Mouse (Mus musculus) hindbrain, embryonic 12.5 days (tissue): ENCODE data around the gene St8sia1. TPM values are rescaled to one million over a fixed set of nuclear protein-coding genes. Genes with fewer than 3 reads are reported as not detected.

ENCODE experiments used
- ATAC-seq: fragments of 200-750 bp; cut with Nextera tagmentation; 2 replicates; pipeline ENCODE4 v1.8.0; 2017; ENCODE audit warnings: moderate TSS enrichment; ENCODE audit not compliant: low FRiP score
- H3K27ac ChIP-seq: fragments of 300-500 bp; sonication (generic); 2 replicates; pipeline ENCODE4 v1.5.1; 2016; ENCODE audit warnings: mild to moderate bottlenecking
- H3K27me3 ChIP-seq: fragments of 300-500 bp; sonication (generic); 2 replicates; pipeline ENCODE4 v1.6.1; 2016; ENCODE audit warnings: mild to moderate bottlenecking
- H3K36me3 ChIP-seq: fragments of 300-500 bp; sonication (generic); 2 replicates; pipeline ENCODE4 v1.6.1; 2016; ENCODE audit warnings: mild to moderate bottlenecking
- H3K4me1 ChIP-seq: fragments of 300-500 bp; sonication (generic); 2 replicates; pipeline ENCODE4 v1.6.1; 2016
- H3K4me2 ChIP-seq: fragments of 300-500 bp; sonication (generic); replicated peaks from 2 replicates; pipeline ENCODE4 v1.6.1; 2016; ENCODE audit warnings: mild to moderate bottlenecking
- H3K4me3 ChIP-seq: fragments of 300-500 bp; sonication (generic); 2 replicates; pipeline ENCODE4 v1.5.1; 2016; ENCODE audit warnings: mild to moderate bottlenecking
- H3K9ac ChIP-seq: fragments of 300-500 bp; sonication (generic); 2 replicates; pipeline ENCODE4 v1.6.1; 2016; ENCODE audit warnings: mild to moderate bottlenecking, moderate library complexity
- H3K9me3 ChIP-seq: fragments of 300-500 bp; sonication (generic); replicated peaks from 2 replicates; pipeline ENCODE4 v1.6.1; 2016; ENCODE audit warnings: mild to moderate bottlenecking
- WGBS: fragments of 180-500 bp; shearing (Covaris S2); methylation state at CpG from one replicate; pipeline ENCODE4 v1.1.7; 2016; 5-methylcytosine and 5-hydroxymethylcytosine counted together
- polyA plus RNA-seq: library from polyadenylated mRNA; unstranded; fragments of >200 nt; fragmentation: Nextera tagmentation; extraction: Ambion mirVana; gene quantifications from 2 replicates; pipeline ENCODE4 v1.2.1, GENCODE M21; 2016

St8sia1 gene
- polyA plus RNA-seq, 1 experiment from 2014 or later = 9.1 TPM

- H3K9ac ChIP-seq = no peak overlapping the region
- H3K36me3 ChIP-seq = peaks cover 9% of the 10 kb centered on the region; the same call in 1 of the 2 replicates
- H3K27ac ChIP-seq = no peak overlapping the region
- WGBS = 82% methylated on average over 10 of the region's 10 CpGs
- no peak overlapping the region for H3K4me2 ChIP-seq
- no peak overlapping the region for H3K4me3 ChIP-seq
- no peaks in the 10 kb centered on the region for H3K27me3 ChIP-seq
- ATAC-seq = no peak
- 0 out of 2 replicates have a peak, but pooled peaks cover 2% of the 10 kb centered on the region for H3K4me1 ChIP-seq
- no peaks in the 10 kb centered on the region for H3K9me3 ChIP-seq
Measured at GRCm38 (mm10) chr6:142914676-142915075, 49.6 kb downstream of the St8sia1 start.

DNA sequence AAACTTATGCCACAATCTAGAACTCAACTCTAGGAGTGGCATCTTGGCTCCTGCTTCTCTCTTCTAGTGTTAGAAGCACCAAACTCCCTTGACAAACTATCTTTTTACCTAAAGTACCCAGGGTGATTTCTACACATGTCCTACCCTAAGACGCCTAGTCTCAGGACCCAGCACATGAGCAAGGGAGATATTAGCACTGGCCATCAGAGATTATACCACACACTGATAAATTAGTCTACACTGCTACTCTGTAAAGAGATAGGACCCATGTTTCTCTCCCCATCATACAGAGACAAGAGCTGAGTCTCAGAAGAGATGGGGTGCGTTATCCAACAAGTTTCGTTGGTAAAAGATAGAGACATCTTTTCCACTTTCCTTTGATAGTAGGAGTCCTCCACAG, 53.0 kb downstream of the St8sia1 start:
- Histone ChIP-seq H3K4me1 (no peaks in the 10 kb centered on the region), H3K4me2 (no peak overlapping the region), H3K9ac (no peak overlapping the region), H3K4me3 (no peak overlapping the region), H3K9me3 (no peaks in the 10 kb centered on the region), H3K36me3 (peaks cover 9% of the 10 kb centered on the region; the same call in 1 of the 2 replicates), H3K27me3 (no peaks in the 10 kb centered on the region), H3K27ac (no peak overlapping the region)
- no peak for ATAC-seq
- 93% methylated on average over 3 of the region's 3 CpGs for WGBS

DNA sequence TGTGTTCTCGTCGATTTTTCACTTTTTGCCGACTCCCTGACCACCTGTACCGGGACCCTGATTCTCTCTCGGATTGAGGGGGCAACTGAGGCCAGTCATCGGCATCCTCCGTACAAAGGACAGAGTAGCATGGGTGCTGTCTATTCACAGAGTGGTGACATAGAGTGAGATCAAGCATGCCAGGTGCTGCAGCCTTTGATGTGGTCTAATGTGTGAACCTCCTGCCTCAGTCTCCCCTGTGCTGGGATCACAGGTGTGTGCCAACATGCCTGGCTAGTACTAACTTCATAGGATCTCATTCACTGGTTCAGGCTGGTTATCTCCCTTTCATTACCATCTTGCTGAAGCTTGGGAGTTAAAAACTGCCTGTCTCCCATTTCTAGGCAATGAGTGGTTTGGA, 53.5 kb downstream of the St8sia1 start:
- Histone ChIP-seq H3K4me2 (no peak overlapping the region), H3K9me3 (no peaks in the 10 kb centered on the region), H3K36me3 (peaks cover 9% of the 10 kb centered on the region; the same call in 1 of the 2 replicates), H3K27me3 (no peaks in the 10 kb centered on the region), H3K4me1 (no peaks in the 10 kb centered on the region), H3K4me3 (no peak overlapping the region), H3K27ac (no peak overlapping the region), H3K9ac (no peak overlapping the region)
- WGBS = 95% methylated on average over 7 of the region's 7 CpGs
- no peak for ATAC-seq

DNA sequence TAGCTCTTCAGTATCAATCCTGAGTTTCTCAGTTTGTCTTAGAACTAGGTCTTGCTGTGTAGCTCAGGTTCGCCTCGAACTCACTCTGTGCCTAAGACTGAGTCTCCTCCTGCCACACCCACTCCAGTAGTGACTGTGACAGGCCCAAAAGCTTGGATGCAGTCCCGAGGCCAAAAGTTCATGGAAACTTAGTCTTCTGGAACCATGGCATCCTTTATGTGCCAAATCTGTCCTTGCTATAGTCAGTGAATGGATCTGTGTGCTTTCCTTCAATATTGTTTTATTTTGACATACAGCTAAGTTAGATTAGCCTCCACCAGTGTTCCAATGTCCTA, 54.5 kb downstream of the St8sia1 start:
- H3K9ac ChIP-seq = no peak overlapping the region
- no peaks in the 10 kb centered on the region for H3K9me3 ChIP-seq
- H3K27me3 ChIP-seq = no peaks in the 10 kb centered on the region
- no peak overlapping the region for H3K4me2 ChIP-seq
- no peak overlapping the region for H3K4me3 ChIP-seq
- H3K27ac ChIP-seq = no peak overlapping the region
- no peaks in the 10 kb centered on the region for H3K4me1 ChIP-seq
- H3K36me3 ChIP-seq = peaks cover 9% of the 10 kb centered on the region; the same call in 1 of the 2 replicates
- no peak for ATAC-seq
- 89% methylated on average over 3 of the region's 3 CpGs for WGBS

- H3K36me3 ChIP-seq = peaks cover 9% of the 10 kb centered on the region; the same call in 1 of the 2 replicates
- H3K27ac ChIP-seq = no peak overlapping the region
- no peak for ATAC-seq
- no peaks in the 10 kb centered on the region for H3K4me1 ChIP-seq
- no peak overlapping the region for H3K4me2 ChIP-seq
- no peaks in the 10 kb centered on the region for H3K9me3 ChIP-seq
- no peaks in the 10 kb centered on the region for H3K27me3 ChIP-seq
- WGBS = 79% methylated on average over 5 of the region's 5 CpGs
- no peak overlapping the region for H3K9ac ChIP-seq
- H3K4me3 ChIP-seq = no peak overlapping the region
Measured at GRCm38 (mm10) chr6:142908911-142909770, 55.1 kb downstream of the St8sia1 start.

DNA sequence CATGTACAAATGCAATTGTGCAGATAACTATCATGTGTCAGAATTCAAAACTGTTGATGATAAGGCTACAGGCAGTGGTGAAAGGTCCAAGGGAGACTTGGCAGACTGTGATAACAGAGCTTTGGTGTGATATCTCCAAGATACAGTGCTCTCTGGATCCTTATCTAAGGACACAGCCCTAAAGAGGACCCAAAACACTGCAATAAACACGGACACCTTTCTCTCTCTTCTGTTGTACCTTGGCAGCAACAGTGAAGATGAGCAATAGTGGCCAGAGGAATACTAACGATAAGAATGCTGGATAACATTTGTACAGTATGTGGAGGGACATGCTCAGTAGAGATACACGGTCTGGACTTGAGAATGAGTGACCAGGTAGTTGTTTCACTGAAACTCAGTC, 55.8 kb downstream of the St8sia1 start:
- no peak overlapping the region for H3K27ac ChIP-seq
- H3K4me1 ChIP-seq = no peaks in the 10 kb centered on the region
- no peak overlapping the region for H3K9ac ChIP-seq
- H3K9me3 ChIP-seq = no peaks in the 10 kb centered on the region
- H3K36me3 ChIP-seq = peaks cover 9% of the 10 kb centered on the region; the same call in 1 of the 2 replicates
- 94% methylated on average over 3 of the region's 3 CpGs for WGBS
- no peak overlapping the region for H3K4me3 ChIP-seq
- ATAC-seq = no peak
- H3K4me2 ChIP-seq = no peak overlapping the region
- H3K27me3 ChIP-seq = no peaks in the 10 kb centered on the region

DNA sequence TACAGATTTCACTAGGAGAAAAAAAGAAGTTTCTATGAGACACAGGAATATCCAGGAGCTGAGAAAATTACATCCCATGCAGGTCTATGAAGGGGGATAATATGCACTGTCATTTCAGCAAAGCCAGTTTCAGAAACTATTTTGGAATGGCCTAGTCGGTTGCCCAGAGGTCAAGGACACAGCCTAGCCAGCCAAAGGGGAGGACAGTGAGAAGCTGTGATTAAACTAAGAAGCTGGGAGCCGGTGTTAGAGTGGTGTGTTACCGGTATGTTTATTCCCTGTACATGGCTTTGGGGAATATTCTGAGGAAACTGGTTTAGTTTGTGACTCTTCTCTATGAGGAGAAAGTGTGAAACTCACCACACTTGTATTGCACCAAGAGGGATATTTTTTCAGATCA, 68.9 kb downstream of the St8sia1 start:
- no peak for ATAC-seq
- no peak overlapping the region for H3K9ac ChIP-seq
- H3K4me2 ChIP-seq = no peak overlapping the region
- no peaks in the 10 kb centered on the region for H3K36me3 ChIP-seq
- no peaks in the 10 kb centered on the region for H3K4me1 ChIP-seq
- no peak overlapping the region for H3K27ac ChIP-seq
- 96% methylated on average over 3 of the region's 3 CpGs for WGBS
- no peaks in the 10 kb centered on the region for H3K27me3 ChIP-seq
- no peaks in the 10 kb centered on the region for H3K9me3 ChIP-seq
- H3K4me3 ChIP-seq = no peak overlapping the region

DNA sequence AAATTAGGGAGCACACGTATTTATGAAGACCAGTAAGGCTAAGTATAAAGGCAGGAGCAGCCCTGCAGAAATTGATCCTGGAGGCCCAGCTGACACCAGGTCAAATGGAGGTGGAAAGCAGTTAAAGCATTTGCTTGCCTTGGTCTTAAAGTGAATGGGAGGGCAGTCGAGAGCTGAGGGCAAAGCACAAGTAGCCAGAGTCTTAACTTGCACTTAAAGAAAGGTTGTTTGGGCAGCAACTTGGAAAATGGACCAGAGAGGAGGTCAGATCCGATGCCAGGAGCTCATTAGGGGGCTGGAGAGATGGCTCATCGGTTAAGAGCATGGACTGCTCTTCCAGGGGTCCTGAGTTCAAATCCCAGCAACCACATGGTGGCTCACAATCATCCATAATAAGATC, 70.5 kb downstream of the St8sia1 start:
- Histone ChIP-seq H3K9me3 (no peaks in the 10 kb centered on the region), H3K4me2 (no peak overlapping the region), H3K27me3 (no peaks in the 10 kb centered on the region), H3K4me3 (no peak overlapping the region), H3K4me1 (no peaks in the 10 kb centered on the region), H3K36me3 (no peaks in the 10 kb centered on the region), H3K9ac (no peak overlapping the region), H3K27ac (no peak overlapping the region)
- ATAC-seq = no peak
- WGBS = 85% methylated on average over 4 of the region's 4 CpGs

DNA sequence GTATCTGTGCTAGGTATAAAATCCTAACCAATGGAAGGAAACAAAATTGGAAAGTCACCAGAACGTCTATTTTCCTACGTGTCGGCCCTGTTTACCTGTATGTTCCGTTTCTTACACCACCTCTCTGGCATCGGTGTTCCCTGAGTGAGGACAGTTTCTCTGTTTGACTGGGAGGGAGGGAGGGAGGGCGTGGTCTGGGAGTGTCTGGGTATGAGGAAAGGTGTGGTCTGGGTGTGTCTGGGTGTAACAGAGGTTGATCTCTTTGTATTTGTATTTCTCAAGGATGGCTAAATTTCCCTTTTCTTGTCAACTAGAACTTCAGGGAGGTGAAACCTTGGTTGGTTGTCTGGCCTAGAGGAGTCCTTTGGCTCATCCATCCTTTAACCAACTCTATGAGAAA, 73.9 kb downstream of the St8sia1 start:
- no peak for ATAC-seq
- H3K4me2 ChIP-seq = no peak overlapping the region
- no peaks in the 10 kb centered on the region for H3K4me1 ChIP-seq
- no peak overlapping the region for H3K4me3 ChIP-seq
- H3K27me3 ChIP-seq = no peaks in the 10 kb centered on the region
- 93% methylated on average over 6 of the region's 6 CpGs for WGBS
- no peak overlapping the region for H3K9ac ChIP-seq
- no peaks in the 10 kb centered on the region for H3K9me3 ChIP-seq
- no peaks in the 10 kb centered on the region for H3K36me3 ChIP-seq
- no peak overlapping the region for H3K27ac ChIP-seq

GRCm38 (mm10) chr6:142888970-142889740, 75.1 kb downstream of the St8sia1 start:
- no peak for ATAC-seq
- H3K4me3 ChIP-seq = no peak overlapping the region
- H3K36me3 ChIP-seq = no peaks in the 10 kb centered on the region
- H3K27ac ChIP-seq = no peak overlapping the region
- no peaks in the 10 kb centered on the region for H3K9me3 ChIP-seq
- H3K4me1 ChIP-seq = no peaks in the 10 kb centered on the region
- H3K27me3 ChIP-seq = no peaks in the 10 kb centered on the region
- WGBS = 94% methylated on average over 9 of the region's 9 CpGs
- H3K9ac ChIP-seq = no peak overlapping the region
- H3K4me2 ChIP-seq = no peak overlapping the region

DNA sequence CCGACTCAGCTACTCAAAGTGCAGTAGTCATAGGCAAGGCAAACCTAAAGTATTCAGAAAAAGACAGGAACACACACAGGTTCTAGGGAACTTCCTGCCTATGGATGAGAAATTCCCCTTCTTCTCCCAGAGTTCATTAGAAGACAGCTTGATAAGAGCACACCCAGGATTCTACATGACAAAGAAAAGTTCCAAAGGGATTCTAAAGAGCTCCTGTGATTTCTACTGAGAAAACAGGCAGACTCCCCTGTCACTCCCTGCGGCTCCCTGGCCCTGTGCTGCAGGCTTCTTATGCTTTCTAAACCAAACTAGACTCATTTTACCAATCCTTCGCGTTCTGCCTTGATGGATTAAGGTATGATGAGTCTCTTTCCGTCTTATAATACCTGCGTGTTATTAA, 75.9 kb downstream of the St8sia1 start:
- H3K27me3 ChIP-seq = no peaks in the 10 kb centered on the region
- H3K36me3 ChIP-seq = no peaks in the 10 kb centered on the region
- H3K9me3 ChIP-seq = no peaks in the 10 kb centered on the region
- H3K27ac ChIP-seq = no peak overlapping the region
- no peaks in the 10 kb centered on the region for H3K4me1 ChIP-seq
- ATAC-seq = no peak
- H3K4me2 ChIP-seq = no peak overlapping the region
- WGBS = 81% methylated on average over 6 of the region's 6 CpGs
- H3K4me3 ChIP-seq = no peak overlapping the region
- no peak overlapping the region for H3K9ac ChIP-seq

DNA sequence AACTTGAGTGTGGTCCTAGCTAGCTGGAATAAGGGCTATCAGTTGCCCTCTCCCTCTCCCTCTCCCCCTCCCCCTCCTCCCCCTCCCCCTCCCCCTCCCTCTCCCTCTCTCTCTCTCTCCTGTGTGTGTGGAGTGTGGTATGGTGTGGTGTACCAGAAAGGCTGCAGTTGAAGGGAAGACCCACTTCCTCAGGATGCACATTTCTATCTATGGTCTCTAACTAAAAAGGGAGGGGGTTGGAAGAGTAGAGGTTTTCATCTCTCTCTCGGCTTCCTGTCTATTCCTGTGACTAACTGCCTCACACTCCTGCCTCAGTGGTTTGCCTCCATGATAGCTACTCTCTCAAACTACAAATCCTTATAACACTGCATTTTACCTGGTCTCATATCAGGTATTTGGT, 76.9 kb downstream of the St8sia1 start:
- H3K36me3 ChIP-seq = no peaks in the 10 kb centered on the region
- no peaks in the 10 kb centered on the region for H3K27me3 ChIP-seq
- ATAC-seq = no peak
- H3K4me3 ChIP-seq = no peak overlapping the region
- H3K9me3 ChIP-seq = no peaks in the 10 kb centered on the region
- WGBS = 89% methylated on average over 1 of the region's 1 CpGs
- no peak overlapping the region for H3K27ac ChIP-seq
- no peak overlapping the region for H3K9ac ChIP-seq
- H3K4me2 ChIP-seq = no peak overlapping the region
- no peaks in the 10 kb centered on the region for H3K4me1 ChIP-seq
